Mouse (Mus musculus): ENCODE measurements around the gene Maml3. TPM values are rescaled to one million over a fixed set of nuclear protein-coding genes. Genes with fewer than 3 reads are reported as not detected.

Maml3 gene
- polyA plus RNA-seq, 1 experiment from 2014 or later = 5.2 TPM

- Histone ChIP-seq H3K27me3 (replicated peaks; ENCODE audit: control insufficient read depth, insufficient read depth, low read length) (no peaks in the 10 kb centered on the region), H3K4me2 (ENCODE audit: low read length) (no peak overlapping the region), H3K4me3 (ENCODE audit: low read length) (no peak overlapping the region), H3K36me3 (ENCODE audit: control insufficient read depth, insufficient read depth, low read length) (no peaks in the 10 kb centered on the region), H3K9me3 (ENCODE audit: control insufficient read depth, low read length) (no peaks in the 10 kb centered on the region), H3K9ac (ENCODE audit: low read depth, low read length) (no peak overlapping the region), H3K27ac (ENCODE audit: low read depth, low read length) (no peak overlapping the region), H3K4me1 (ENCODE audit: control insufficient read depth, insufficient read depth, low read depth, low read length) (peaks cover 8% of the 10 kb centered on the region; the same call in 1 of the 2 replicates)
- no peak for ATAC-seq
- WGBS = 88% methylated on average over 6 of the region's 6 CpGs
Observed at GRCm38 (mm10) chr3:51654303-51655055, 450.4 kb downstream of the Maml3 start.

- Histone ChIP-seq H3K4me3 (ENCODE audit: low read length) (no peak overlapping the region), H3K9ac (ENCODE audit: low read depth, low read length) (no peak overlapping the region), H3K36me3 (ENCODE audit: control insufficient read depth, insufficient read depth, low read length) (no peaks in the 10 kb centered on the region), H3K4me2 (ENCODE audit: low read length) (peak overlapping the region; percentile 39), H3K9me3 (ENCODE audit: control insufficient read depth, low read length) (no peaks in the 10 kb centered on the region), H3K27ac (ENCODE audit: low read depth, low read length) (no peak overlapping the region), H3K4me1 (ENCODE audit: control insufficient read depth, insufficient read depth, low read depth, low read length) (peaks cover 12% of the 10 kb centered on the region), H3K27me3 (replicated peaks; ENCODE audit: control insufficient read depth, insufficient read depth, low read length) (no peaks in the 10 kb centered on the region)
- 4% methylated on average over 9 of the region's 9 CpGs for WGBS
- ATAC-seq = 0 out of 2 replicates have a peak, but pooled peaks have one; percentile 19
Observed at GRCm38 (mm10) chr3:51652701-51653100, 452.2 kb downstream of the Maml3 start.

GRCm38 (mm10) chr3:51652292-51652691, 452.6 kb downstream of the Maml3 start:
- no peaks in the 10 kb centered on the region for H3K27me3 ChIP-seq (replicated peaks; ENCODE audit: control insufficient read depth, insufficient read depth, low read length)
- no peaks in the 10 kb centered on the region for H3K9me3 ChIP-seq (ENCODE audit: control insufficient read depth, low read length)
- H3K4me3 ChIP-seq (ENCODE audit: low read length) = no peak overlapping the region; the same call in 1 of the 2 replicates
- 0 out of 2 replicates have a peak overlapping the region, but pooled peaks have one; percentile 10 for H3K27ac ChIP-seq (ENCODE audit: low read depth, low read length)
- ATAC-seq = no peak
- no peaks in the 10 kb centered on the region for H3K36me3 ChIP-seq (ENCODE audit: control insufficient read depth, insufficient read depth, low read length)
- H3K4me2 ChIP-seq (ENCODE audit: low read length) = peak overlapping the region; percentile 39
- H3K4me1 ChIP-seq (ENCODE audit: control insufficient read depth, insufficient read depth, low read depth, low read length) = peaks cover 12% of the 10 kb centered on the region
- H3K9ac ChIP-seq (ENCODE audit: low read depth, low read length) = no peak overlapping the region
- 1% methylated on average over 9 of the region's 9 CpGs for WGBS

- Histone ChIP-seq H3K27ac (ENCODE audit: low read depth, low read length) (no peak overlapping the region), H3K36me3 (ENCODE audit: control insufficient read depth, insufficient read depth, low read length) (no peaks in the 10 kb centered on the region), H3K4me1 (ENCODE audit: control insufficient read depth, insufficient read depth, low read depth, low read length) (peaks cover 12% of the 10 kb centered on the region), H3K9ac (ENCODE audit: low read depth, low read length) (no peak overlapping the region), H3K4me3 (ENCODE audit: low read length) (no peak overlapping the region), H3K27me3 (replicated peaks; ENCODE audit: control insufficient read depth, insufficient read depth, low read length) (no peaks in the 10 kb centered on the region), H3K9me3 (ENCODE audit: control insufficient read depth, low read length) (no peaks in the 10 kb centered on the region), H3K4me2 (ENCODE audit: low read length) (no peak overlapping the region)
- ATAC-seq = peak; percentile 71
- 67% methylated on average over 2 of the region's 2 CpGs for WGBS
Observed at GRCm38 (mm10) chr3:51651149-51651548, 453.7 kb downstream of the Maml3 start.

- Histone ChIP-seq H3K27ac (ENCODE audit: low read depth, low read length) (no peak overlapping the region), H3K9ac (ENCODE audit: low read depth, low read length) (no peak overlapping the region), H3K4me3 (ENCODE audit: low read length) (no peak overlapping the region), H3K36me3 (ENCODE audit: control insufficient read depth, insufficient read depth, low read length) (no peaks in the 10 kb centered on the region), H3K4me2 (ENCODE audit: low read length) (no peak overlapping the region), H3K27me3 (replicated peaks; ENCODE audit: control insufficient read depth, insufficient read depth, low read length) (no peaks in the 10 kb centered on the region), H3K4me1 (ENCODE audit: control insufficient read depth, insufficient read depth, low read depth, low read length) (peaks cover 12% of the 10 kb centered on the region), H3K9me3 (ENCODE audit: control insufficient read depth, low read length) (no peaks in the 10 kb centered on the region)
- WGBS = 80% methylated on average over 8 of the region's 8 CpGs
- no peak for ATAC-seq
Observed at GRCm38 (mm10) chr3:51649986-51650385, 454.9 kb downstream of the Maml3 start.

GRCm38 (mm10) chr3:51649426-51649825, 455.4 kb downstream of the Maml3 start:
- H3K27ac ChIP-seq (ENCODE audit: low read depth, low read length) = no peak overlapping the region
- H3K4me1 ChIP-seq (ENCODE audit: control insufficient read depth, insufficient read depth, low read depth, low read length) = peaks cover 12% of the 10 kb centered on the region
- no peak overlapping the region for H3K4me3 ChIP-seq (ENCODE audit: low read length)
- H3K36me3 ChIP-seq (ENCODE audit: control insufficient read depth, insufficient read depth, low read length) = no peaks in the 10 kb centered on the region
- no peak overlapping the region for H3K9ac ChIP-seq (ENCODE audit: low read depth, low read length)
- no peak overlapping the region for H3K4me2 ChIP-seq (ENCODE audit: low read length)
- no peaks in the 10 kb centered on the region for H3K9me3 ChIP-seq (ENCODE audit: control insufficient read depth, low read length)
- no peaks in the 10 kb centered on the region for H3K27me3 ChIP-seq (replicated peaks; ENCODE audit: control insufficient read depth, insufficient read depth, low read length)
- ATAC-seq = no peak
- 85% methylated on average over 8 of the region's 8 CpGs for WGBS

- no peaks in the 10 kb centered on the region for H3K9me3 ChIP-seq (ENCODE audit: control insufficient read depth, low read length)
- peaks cover 12% of the 10 kb centered on the region for H3K4me1 ChIP-seq (ENCODE audit: control insufficient read depth, insufficient read depth, low read depth, low read length)
- no peaks in the 10 kb centered on the region for H3K27me3 ChIP-seq (replicated peaks; ENCODE audit: control insufficient read depth, insufficient read depth, low read length)
- no peak overlapping the region for H3K27ac ChIP-seq (ENCODE audit: low read depth, low read length)
- ATAC-seq = peak; percentile 72
- H3K4me3 ChIP-seq (ENCODE audit: low read length) = no peak overlapping the region
- peak overlapping the region; percentile 44 for H3K4me2 ChIP-seq (ENCODE audit: low read length)
- H3K9ac ChIP-seq (ENCODE audit: low read depth, low read length) = no peak overlapping the region
- 36% methylated on average over 15 of the region's 15 CpGs for WGBS
- H3K36me3 ChIP-seq (ENCODE audit: control insufficient read depth, insufficient read depth, low read length) = no peaks in the 10 kb centered on the region
Observed at GRCm38 (mm10) chr3:51648037-51648664, 456.7 kb downstream of the Maml3 start.

GRCm38 (mm10) chr3:51647356-51647755, 457.5 kb downstream of the Maml3 start:
- H3K4me3 ChIP-seq (ENCODE audit: low read length) = no peak overlapping the region
- 83% methylated on average over 4 of the region's 4 CpGs for WGBS
- H3K4me1 ChIP-seq (ENCODE audit: control insufficient read depth, insufficient read depth, low read depth, low read length) = peaks cover 5% of the 10 kb centered on the region
- no peaks in the 10 kb centered on the region for H3K27me3 ChIP-seq (replicated peaks; ENCODE audit: control insufficient read depth, insufficient read depth, low read length)
- H3K9ac ChIP-seq (ENCODE audit: low read depth, low read length) = no peak overlapping the region
- no peaks in the 10 kb centered on the region for H3K9me3 ChIP-seq (ENCODE audit: control insufficient read depth, low read length)
- H3K27ac ChIP-seq (ENCODE audit: low read depth, low read length) = no peak overlapping the region
- H3K36me3 ChIP-seq (ENCODE audit: control insufficient read depth, insufficient read depth, low read length) = no peaks in the 10 kb centered on the region
- ATAC-seq = no peak
- H3K4me2 ChIP-seq (ENCODE audit: low read length) = no peak overlapping the region

- Histone ChIP-seq H3K36me3 (ENCODE audit: control insufficient read depth, insufficient read depth, low read length) (no peaks in the 10 kb centered on the region), H3K4me2 (ENCODE audit: low read length) (no peak overlapping the region), H3K4me3 (ENCODE audit: low read length) (no peak overlapping the region), H3K4me1 (ENCODE audit: control insufficient read depth, insufficient read depth, low read depth, low read length) (peaks cover 4% of the 10 kb centered on the region), H3K9ac (ENCODE audit: low read depth, low read length) (no peak overlapping the region), H3K9me3 (ENCODE audit: control insufficient read depth, low read length) (no peaks in the 10 kb centered on the region), H3K27me3 (replicated peaks; ENCODE audit: control insufficient read depth, insufficient read depth, low read length) (no peaks in the 10 kb centered on the region), H3K27ac (ENCODE audit: low read depth, low read length) (no peak overlapping the region)
- no peak for ATAC-seq
- WGBS = 75% methylated on average over 10 of the region's 10 CpGs
Observed at GRCm38 (mm10) chr3:51646301-51646700, 458.6 kb downstream of the Maml3 start.
